Mouse (Mus musculus) lung, postnatal 0 days (tissue): ENCODE results near the gene Sorbs2. TPM values are rescaled to one million over a fixed set of nuclear protein-coding genes. Genes with fewer than 3 reads are reported as not detected.

ENCODE experiments used
- ATAC-seq: fragments of 200-750 bp; cut with Nextera tagmentation; 2 replicates; pipeline ENCODE4 v1.8.0; 2017; ENCODE audit warnings: moderate library complexity
- DNase-seq: peaks from one replicate; pipeline ENCODE4 v3.0.0-alpha.2; 2016; ENCODE audit warnings: low spot score
- H3K27ac ChIP-seq: fragments of 300-500 bp; sonication (generic); 2 replicates; pipeline ENCODE4 v1.5.1; 2014; ENCODE audit warnings: antibody characterized with exemption, mild to moderate bottlenecking, low read length, mixed read lengths
- H3K27me3 ChIP-seq: fragments of 300-500 bp; sonication (generic); replicated peaks from 2 replicates; pipeline ENCODE4 v1.6.1; 2014; ENCODE audit warnings: low read length, mixed read lengths; ENCODE audit not compliant: insufficient read depth
- H3K36me3 ChIP-seq: fragments of 300-500 bp; sonication (generic); 2 replicates; pipeline ENCODE4 v1.6.1; 2014; ENCODE audit warnings: low read length, mixed read lengths; ENCODE audit not compliant: insufficient read depth
- H3K4me1 ChIP-seq: fragments of 300-500 bp; sonication (generic); 2 replicates; pipeline ENCODE4 v1.6.1; 2014; ENCODE audit warnings: antibody characterized with exemption, low read depth, low read length, mixed read lengths; ENCODE audit not compliant: insufficient read depth
- H3K4me2 ChIP-seq: fragments of 300-500 bp; sonication (generic); replicated peaks from 2 replicates; pipeline ENCODE4 v1.6.1; 2014; ENCODE audit warnings: low read depth, mild to moderate bottlenecking, low read length, moderate library complexity, mixed read lengths
- H3K4me3 ChIP-seq: fragments of 300-500 bp; sonication (generic); 2 replicates; pipeline ENCODE4 v1.5.1; 2014; ENCODE audit warnings: low read depth, low read length
- H3K9ac ChIP-seq: fragments of 300-500 bp; sonication (generic); replicated peaks from 2 replicates; pipeline ENCODE4 v1.6.1; 2014; ENCODE audit warnings: low read depth, mild to moderate bottlenecking
- H3K9me3 ChIP-seq: fragments of 300-500 bp; sonication (generic); 2 replicates; pipeline ENCODE4 v1.6.1; 2016; ENCODE audit warnings: low read length, mixed read lengths
- CTCF ChIP-seq: IDR thresholded peaks from 2 replicates; pipeline ENCODE4 v1.5.1; 2016; ENCODE audit warnings: antibody characterized with exemption, mild to moderate bottlenecking
- EP300 ChIP-seq: IDR thresholded peaks from 2 replicates; pipeline ENCODE4 v1.6.1; 2016; ENCODE audit warnings: antibody characterized with exemption, mild to moderate bottlenecking, control low read depth
- WGBS: fragments of 180-500 bp; shearing (Covaris S2); extraction: QIAGEN DNeasy Blood & Tissue Kit; methylation state at CpG from one replicate; pipeline ENCODE4 v1.1.7; 2014; 5-methylcytosine and 5-hydroxymethylcytosine counted together
- polyA plus RNA-seq: library from polyadenylated mRNA; unstranded; fragments of >200 nt; fragmentation: Nextera tagmentation; extraction: Ambion mirVana; gene quantifications from 2 replicates; pipeline ENCODE4 v1.2.1, GENCODE M21; 2015

The Sorbs2 gene
- polyA plus RNA-seq, 1 experiment from 2014 or later: 7.0 TPM

DNA sequence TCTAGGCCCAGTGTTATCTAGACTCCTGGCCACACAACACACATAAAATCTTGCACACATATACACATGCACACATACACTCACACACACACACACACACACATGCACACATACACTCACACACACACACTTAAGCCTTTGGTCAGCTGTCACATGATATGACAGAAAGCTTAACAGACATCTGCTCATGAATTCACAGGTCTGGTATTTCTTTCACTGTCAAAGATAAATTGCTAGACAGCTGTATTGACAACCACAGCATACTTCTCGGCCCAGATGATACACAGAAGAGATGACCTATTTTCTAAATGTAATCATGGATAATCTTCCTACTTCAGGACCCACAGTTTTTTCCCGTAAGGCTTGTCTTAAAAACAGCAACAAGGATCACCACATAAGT lies 326.3 kb downstream of the Sorbs2 start:
- Histone ChIP-seq H3K4me1 (no peaks in the 10 kb centered on the region), H3K27ac (no peak overlapping the region), H3K36me3 (no peaks in the 10 kb centered on the region), H3K4me3 (no peak overlapping the region), H3K4me2 (no peak overlapping the region), H3K27me3 (no peaks in the 10 kb centered on the region), H3K9me3 (no peaks in the 10 kb centered on the region), H3K9ac (no peak overlapping the region)
- 67% methylated on average over 2 of the region's 2 CpGs for WGBS
- DNase-seq (no peak), ATAC-seq (no peak)
- TF ChIP-seq EP300: no peak
- TF ChIP-seq CTCF: no peak

GRCm38 (mm10) chr8:45843306-45843705 lies 335.7 kb downstream of the Sorbs2 start:
- H3K9me3 ChIP-seq: no peaks in the 10 kb centered on the region
- no peak overlapping the region for H3K4me2 ChIP-seq
- no peak overlapping the region for H3K4me3 ChIP-seq
- no peaks in the 10 kb centered on the region for H3K36me3 ChIP-seq
- no peak for ATAC-seq
- no peak for DNase-seq
- H3K9ac ChIP-seq: no peak overlapping the region
- TF ChIP-seq EP300 (no peak), CTCF (no peak)
- peaks cover 4% of the 10 kb centered on the region; the same call in 1 of the 2 replicates for H3K4me1 ChIP-seq
- H3K27ac ChIP-seq: no peak overlapping the region
- H3K27me3 ChIP-seq: no peaks in the 10 kb centered on the region
- WGBS: 83% methylated on average over 5 of the region's 5 CpGs

- H3K4me2 ChIP-seq: no peak overlapping the region
- WGBS: 40% methylated on average over 6 of the region's 6 CpGs
- peaks cover 4% of the 10 kb centered on the region; the same call in 1 of the 2 replicates for H3K4me1 ChIP-seq
- H3K9ac ChIP-seq: no peak overlapping the region
- no peak for TF ChIP-seq CTCF
- TF ChIP-seq EP300: no peak
- no peaks in the 10 kb centered on the region for H3K9me3 ChIP-seq
- no peak overlapping the region for H3K27ac ChIP-seq
- no peaks in the 10 kb centered on the region for H3K36me3 ChIP-seq
- H3K4me3 ChIP-seq: no peak overlapping the region
- ATAC-seq (peak; percentile 55; the same call in 1 of the 2 replicates), DNase-seq (peak; percentile 10)
- H3K27me3 ChIP-seq: no peaks in the 10 kb centered on the region
These were observed 336.7 kb downstream of the Sorbs2 start for GRCm38 (mm10) chr8:45844097-45844885.

DNA sequence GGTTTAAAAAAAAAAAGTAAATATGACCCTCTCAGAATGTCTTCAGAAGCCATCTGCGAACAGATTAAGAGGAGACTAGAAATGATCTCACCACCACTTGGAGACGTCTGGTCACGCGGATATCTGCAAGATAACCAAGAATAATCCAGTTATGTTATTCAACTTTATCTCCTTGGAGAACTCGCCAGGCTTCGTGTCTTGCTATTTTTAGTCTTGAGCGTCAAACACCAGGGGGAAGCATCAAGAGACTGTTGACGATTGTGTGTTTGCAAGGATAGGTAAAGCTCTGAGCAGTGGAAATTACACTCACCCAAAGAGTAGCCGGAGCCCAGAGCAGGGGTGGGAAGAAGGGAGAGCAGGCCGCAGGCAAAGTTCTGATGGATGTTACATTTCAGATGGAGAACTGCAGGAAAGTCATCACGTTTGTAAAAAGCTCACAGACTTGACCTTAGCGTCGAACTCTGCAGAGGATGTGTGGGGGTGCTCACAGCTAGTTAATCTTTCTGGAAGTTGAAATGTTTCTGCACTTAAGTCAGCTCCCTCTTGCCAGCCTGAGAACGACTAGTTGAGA lies 337.4 kb downstream of the Sorbs2 start:
- Histone ChIP-seq H3K27ac (no peak overlapping the region), H3K36me3 (no peaks in the 10 kb centered on the region), H3K4me3 (no peak overlapping the region), H3K9me3 (no peaks in the 10 kb centered on the region), H3K9ac (no peak overlapping the region), H3K4me2 (no peak overlapping the region), H3K4me1 (peaks cover 4% of the 10 kb centered on the region; the same call in 1 of the 2 replicates), H3K27me3 (no peaks in the 10 kb centered on the region)
- peak; percentile 28; the same call in 1 of the 2 replicates for ATAC-seq
- DNase-seq: peak; percentile 18
- TF ChIP-seq CTCF (0 out of 2 replicates have a peak, but pooled peaks have one; percentile 10), EP300 (no peak)
- 23% methylated on average over 14 of the region's 14 CpGs for WGBS

GRCm38 (mm10) chr8:45845906-45846305 lies 338.3 kb downstream of the Sorbs2 start:
- Histone ChIP-seq H3K4me2 (no peak overlapping the region), H3K36me3 (no peaks in the 10 kb centered on the region), H3K9ac (no peak overlapping the region), H3K27ac (no peak overlapping the region), H3K4me3 (no peak overlapping the region), H3K9me3 (no peaks in the 10 kb centered on the region), H3K4me1 (peaks cover 4% of the 10 kb centered on the region; the same call in 1 of the 2 replicates), H3K27me3 (no peaks in the 10 kb centered on the region)
- ATAC-seq (no peak), DNase-seq (no peak)
- WGBS: 76% methylated on average over 4 of the region's 4 CpGs
- TF ChIP-seq EP300: no peak
- TF ChIP-seq CTCF: no peak

DNA sequence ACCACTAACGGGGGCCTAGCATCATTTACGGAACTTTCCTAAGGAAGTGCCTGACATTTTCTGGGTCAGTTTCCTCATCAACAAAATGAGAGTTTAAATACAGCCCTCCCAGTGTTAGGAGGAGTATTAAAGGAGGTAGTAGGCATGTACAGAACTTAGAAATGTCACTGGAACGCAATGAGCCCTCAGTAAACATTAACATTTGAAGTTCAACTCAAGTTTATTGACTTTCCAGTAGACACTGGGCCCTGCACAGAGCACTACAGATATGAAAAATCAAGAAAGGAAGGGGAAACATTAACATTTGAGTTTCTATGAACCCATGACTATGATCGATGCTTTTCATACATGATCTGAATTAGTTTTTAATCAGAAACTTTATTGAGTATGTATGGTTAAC lies 347.5 kb downstream of the Sorbs2 start:
- peak; percentile 70 for DNase-seq

More for the DNA sequence above, 347.5 kb downstream of the Sorbs2 start:
- WGBS: 53% methylated on average over 4 of the region's 4 CpGs
- ATAC-seq: peak; percentile 88
- Histone ChIP-seq H3K36me3 (no peaks in the 10 kb centered on the region), H3K4me2 (no peak overlapping the region), H3K27ac (no peak overlapping the region), H3K27me3 (no peaks in the 10 kb centered on the region), H3K9me3 (no peaks in the 10 kb centered on the region), H3K4me1 (no peaks in the 10 kb centered on the region), H3K4me3 (no peak overlapping the region), H3K9ac (no peak overlapping the region)
- TF ChIP-seq EP300 (peak; percentile 62), CTCF (no peak)
